Mouse (Mus musculus): ENCODE results near the gene Fancc.

DNA sequence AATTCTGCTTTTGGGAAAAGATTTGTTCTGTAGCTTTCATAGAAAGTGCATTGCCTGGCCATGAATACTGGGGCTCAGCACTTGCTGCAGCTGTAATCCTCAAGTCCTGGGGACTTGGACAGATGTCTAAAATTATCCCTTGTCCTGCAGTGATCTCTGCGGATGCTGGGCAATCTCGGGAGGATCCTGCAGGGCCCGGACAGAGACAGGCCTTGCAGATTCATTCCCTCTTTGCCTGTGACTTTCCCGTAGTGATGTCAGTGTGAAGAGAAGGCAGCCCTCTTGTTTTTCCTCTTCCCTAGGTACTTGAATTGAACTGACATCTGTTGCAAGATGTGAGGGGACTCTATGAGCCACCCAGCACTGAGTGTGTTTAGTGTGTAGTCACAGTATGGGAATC, 236.9 kb downstream of the Fancc start:
- no peak for TF ChIP-seq CTCF (conservative IDR thresholded peaks at IDR 0.05; ENCODE audit: low read length)
- TF ChIP-seq NANOG (IDR thresholded peaks at IDR 0.05; ENCODE audit: borderline replicate concordance, low read length) = no peak
